Mouse (Mus musculus) olfactory bulb, adult 2 months (tissue): ENCODE measurements at regions not wholly inside any gene's neighbourhood (a gene's known extent, or its start where the extent isn't known, plus 50 kb on each side); places are given as distances from the start of the nearest gene placed in this dataset.

Experiments used
- CTCF ChIP-seq: fragments of 200-500 bp; IDR thresholded peaks from 2 replicates; pipeline ENCODE4 v1.5.1; 2012; ENCODE audit warnings: low read depth, mild to moderate bottlenecking, low read length, moderate library complexity; ENCODE audit not compliant: insufficient read depth
- POLR2A ChIP-seq: fragments of 200-500 bp; IDR thresholded peaks from 2 replicates; pipeline ENCODE4 v1.6.1; 2012; ENCODE audit warnings: mild to moderate bottlenecking, low read depth, low read length, moderate library complexity; ENCODE audit not compliant: insufficient read depth

DNA sequence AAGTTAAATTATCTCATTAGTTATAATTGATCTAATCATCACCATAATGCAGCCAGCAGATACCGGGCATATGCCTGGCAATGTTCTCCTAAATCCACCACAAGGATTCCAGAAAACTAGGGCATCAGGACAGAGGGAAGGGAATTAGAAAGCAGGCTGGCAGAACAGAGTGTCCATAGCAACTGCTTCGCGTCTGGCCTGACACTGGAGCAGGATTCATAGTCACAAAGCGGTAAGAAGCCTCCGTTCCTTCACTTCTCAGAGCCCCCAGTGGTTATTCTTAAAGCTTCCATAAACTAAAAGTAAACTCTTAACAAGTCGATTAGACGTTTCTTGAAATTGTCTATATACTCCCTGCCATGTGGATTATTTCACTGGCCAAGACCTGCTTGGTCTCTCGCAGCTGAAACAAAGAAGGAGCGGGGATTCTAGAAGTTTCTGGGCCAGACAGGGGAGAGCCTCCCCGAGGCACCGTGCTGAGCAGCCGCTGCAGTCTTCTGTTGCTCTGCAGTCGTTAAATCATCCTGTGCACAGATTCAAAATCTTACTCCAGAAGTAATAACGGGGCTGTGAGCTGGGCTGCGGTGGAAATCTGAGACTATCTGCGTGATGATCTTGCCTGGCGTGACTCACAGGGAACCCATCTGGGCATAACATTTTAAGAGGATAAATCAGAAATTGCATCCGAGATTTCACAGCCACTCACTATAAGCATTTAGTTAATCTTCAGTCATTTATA is 144.2 kb upstream of the Map3k7 start:
- TF ChIP-seq CTCF, result no peak
- TF ChIP-seq POLR2A, result no peak
